Mouse (Mus musculus): ENCODE data around the gene Klrk1. TPM values are rescaled to one million over a fixed set of nuclear protein-coding genes. Genes with fewer than 3 reads are reported as not detected.
"Not testable (repeated sequence)": the region's sequence is repeated elsewhere in the genome, so short reads cannot be mapped to it uniquely, and the experiment has no call there.

The Klrk1 gene
- polyA plus RNA-seq (2015; fragmentation: Nextera tagmentation; extraction: Ambion mirVana): 0.25 TPM in 1 of 2 replicates, not detected in the other

- no peak within 1 kb of the TSS for H3K4me3 ChIP-seq (replicated peaks; ENCODE audit: low read length)
- H3K4me2 ChIP-seq (ENCODE audit: low read length): no peak within 1 kb of the TSS
- ATAC-seq: no peak
- 79% methylated on average over 4 of the region's 4 CpGs for WGBS
- no peaks in the 10 kb centered on the region for H3K27me3 ChIP-seq (replicated peaks; ENCODE audit: control insufficient read depth, insufficient read depth, low read length)
- H3K4me1 ChIP-seq (replicated peaks; ENCODE audit: control insufficient read depth, insufficient read depth, low read length): no peaks in the 10 kb centered on the region
- H3K36me3 ChIP-seq (ENCODE audit: control insufficient read depth, insufficient read depth): no peaks in the 10 kb centered on the region
- no peaks in the 10 kb centered on the region for H3K9me3 ChIP-seq (ENCODE audit: control insufficient read depth, low read length)
- H3K27ac ChIP-seq (ENCODE audit: low read length): no peak within 1 kb of the TSS
- H3K9ac ChIP-seq (replicated peaks; ENCODE audit: low read depth, low read length): no peak within 1 kb of the TSS
Observed at GRCm38 (mm10) chr6:129623735-129624134, at the start of gene Klrk1. Klrk1 (minus strand) TSS chr6:129623864.

- H3K36me3 ChIP-seq (ENCODE audit: control insufficient read depth, insufficient read depth); H3K27ac ChIP-seq (ENCODE audit: low read length); ATAC-seq; H3K4me1 ChIP-seq (replicated peaks; ENCODE audit: control insufficient read depth, insufficient read depth, low read length); H3K27me3 ChIP-seq (replicated peaks; ENCODE audit: control insufficient read depth, insufficient read depth, low read length); H3K4me3 ChIP-seq (replicated peaks; ENCODE audit: low read length); H3K9me3 ChIP-seq (ENCODE audit: control insufficient read depth, low read length); H3K9ac ChIP-seq (replicated peaks; ENCODE audit: low read depth, low read length); H3K4me2 ChIP-seq (ENCODE audit: low read length): not testable (repeated sequence)
- WGBS: no CpG with 5 or more reads among the region's 3 CpGs
Observed at GRCm38 (mm10) chr6:129661301-129661700, 37.6 kb upstream of the Klrk1 start.

- H3K9ac ChIP-seq (replicated peaks; ENCODE audit: low read depth, low read length); H3K27ac ChIP-seq (ENCODE audit: low read length); H3K4me1 ChIP-seq (replicated peaks; ENCODE audit: control insufficient read depth, insufficient read depth, low read length); ATAC-seq; H3K9me3 ChIP-seq (ENCODE audit: control insufficient read depth, low read length); H3K36me3 ChIP-seq (ENCODE audit: control insufficient read depth, insufficient read depth); H3K4me2 ChIP-seq (ENCODE audit: low read length); H3K27me3 ChIP-seq (replicated peaks; ENCODE audit: control insufficient read depth, insufficient read depth, low read length); H3K4me3 ChIP-seq (replicated peaks; ENCODE audit: low read length): not testable (repeated sequence)
- 77% methylated on average over 4 of the region's 4 CpGs for WGBS
Observed at GRCm38 (mm10) chr6:129660589-129660988, 36.9 kb upstream of the Klrk1 start, which contains the start of gene Klrc2. Klrc2 (minus strand) TSS chr6:129660689.

- H3K36me3 ChIP-seq (ENCODE audit: control insufficient read depth, insufficient read depth); ATAC-seq; H3K4me3 ChIP-seq (replicated peaks; ENCODE audit: low read length); H3K9me3 ChIP-seq (ENCODE audit: control insufficient read depth, low read length); H3K4me2 ChIP-seq (ENCODE audit: low read length); H3K9ac ChIP-seq (replicated peaks; ENCODE audit: low read depth, low read length); H3K27ac ChIP-seq (ENCODE audit: low read length); H3K27me3 ChIP-seq (replicated peaks; ENCODE audit: control insufficient read depth, insufficient read depth, low read length); H3K4me1 ChIP-seq (replicated peaks; ENCODE audit: control insufficient read depth, insufficient read depth, low read length): not testable (repeated sequence)
- 100% methylated on average over 1 of the region's 3 CpGs for WGBS
Observed at GRCm38 (mm10) chr6:129644054-129644453, 20.4 kb upstream of the Klrk1 start.

GRCm38 (mm10) chr6:129643237-129643636 is 19.6 kb upstream of the Klrk1 start, which contains the start of gene Klrc3:
Klrc3 (minus strand) TSS chr6:129643337.
- H3K9me3 ChIP-seq (ENCODE audit: control insufficient read depth, low read length); H3K27me3 ChIP-seq (replicated peaks; ENCODE audit: control insufficient read depth, insufficient read depth, low read length); H3K27ac ChIP-seq (ENCODE audit: low read length); H3K36me3 ChIP-seq (ENCODE audit: control insufficient read depth, insufficient read depth); H3K4me3 ChIP-seq (replicated peaks; ENCODE audit: low read length); H3K9ac ChIP-seq (replicated peaks; ENCODE audit: low read depth, low read length); ATAC-seq; H3K4me1 ChIP-seq (replicated peaks; ENCODE audit: control insufficient read depth, insufficient read depth, low read length); H3K4me2 ChIP-seq (ENCODE audit: low read length): not testable (repeated sequence)
- WGBS: 79% methylated on average over 3 of the region's 3 CpGs

- not testable (repeated sequence) for H3K9ac ChIP-seq (replicated peaks; ENCODE audit: low read depth, low read length); H3K27ac ChIP-seq (ENCODE audit: low read length); H3K9me3 ChIP-seq (ENCODE audit: control insufficient read depth, low read length); H3K4me1 ChIP-seq (replicated peaks; ENCODE audit: control insufficient read depth, insufficient read depth, low read length); H3K4me2 ChIP-seq (ENCODE audit: low read length); H3K27me3 ChIP-seq (replicated peaks; ENCODE audit: control insufficient read depth, insufficient read depth, low read length); H3K36me3 ChIP-seq (ENCODE audit: control insufficient read depth, insufficient read depth); ATAC-seq; H3K4me3 ChIP-seq (replicated peaks; ENCODE audit: low read length)
- 90% methylated on average over 2 of the region's 2 CpGs for WGBS
Observed at GRCm38 (mm10) chr6:129631046-129631445, 7.4 kb upstream of the Klrk1 start.

- Histone ChIP-seq H3K4me2 (ENCODE audit: low read length) (no peak overlapping the region), H3K4me3 (replicated peaks; ENCODE audit: low read length) (no peak overlapping the region), H3K9me3 (ENCODE audit: control insufficient read depth, low read length) (no peaks in the 10 kb centered on the region), H3K27me3 (replicated peaks; ENCODE audit: control insufficient read depth, insufficient read depth, low read length) (no peaks in the 10 kb centered on the region), H3K27ac (ENCODE audit: low read length) (no peak overlapping the region), H3K4me1 (replicated peaks; ENCODE audit: control insufficient read depth, insufficient read depth, low read length) (no peaks in the 10 kb centered on the region), H3K9ac (replicated peaks; ENCODE audit: low read depth, low read length) (no peak overlapping the region), H3K36me3 (ENCODE audit: control insufficient read depth, insufficient read depth) (no peaks in the 10 kb centered on the region)
- ATAC-seq: no peak
Observed at GRCm38 (mm10) chr6:129608372-129608771, 15.3 kb downstream of the Klrk1 start.

GRCm38 (mm10) chr6:129591508-129591907 is 32.2 kb downstream of the Klrk1 start, which contains the start of gene Klrd1:
Klrd1 (plus strand) TSS chr6:129591782.
- Histone ChIP-seq H3K4me3 (replicated peaks; ENCODE audit: low read length) (no peak within 1 kb of the TSS), H3K9ac (replicated peaks; ENCODE audit: low read depth, low read length) (no peak within 1 kb of the TSS), H3K4me2 (ENCODE audit: low read length) (no peak within 1 kb of the TSS), H3K4me1 (replicated peaks; ENCODE audit: control insufficient read depth, insufficient read depth, low read length) (no peaks in the 10 kb centered on the region), H3K27ac (ENCODE audit: low read length) (no peak within 1 kb of the TSS), H3K9me3 (ENCODE audit: control insufficient read depth, low read length) (no peaks in the 10 kb centered on the region), H3K36me3 (ENCODE audit: control insufficient read depth, insufficient read depth) (no peaks in the 10 kb centered on the region), H3K27me3 (replicated peaks; ENCODE audit: control insufficient read depth, insufficient read depth, low read length) (no peaks in the 10 kb centered on the region)
- ATAC-seq: no peak
- 83% methylated on average over 3 of the region's 3 CpGs for WGBS

GRCm38 (mm10) chr6:129583014-129583413 is 40.6 kb downstream of the Klrk1 start:
- Histone ChIP-seq H3K4me2 (ENCODE audit: low read length) (no peak overlapping the region), H3K4me3 (replicated peaks; ENCODE audit: low read length) (no peak overlapping the region), H3K9me3 (ENCODE audit: control insufficient read depth, low read length) (no peaks in the 10 kb centered on the region), H3K27me3 (replicated peaks; ENCODE audit: control insufficient read depth, insufficient read depth, low read length) (no peaks in the 10 kb centered on the region), H3K36me3 (ENCODE audit: control insufficient read depth, insufficient read depth) (no peaks in the 10 kb centered on the region), H3K27ac (ENCODE audit: low read length) (no peak overlapping the region), H3K9ac (replicated peaks; ENCODE audit: low read depth, low read length) (no peak overlapping the region), H3K4me1 (replicated peaks; ENCODE audit: control insufficient read depth, insufficient read depth, low read length) (no peaks in the 10 kb centered on the region)
- 82% methylated on average over 3 of the region's 3 CpGs for WGBS
- no peak for ATAC-seq

GRCm38 (mm10) chr6:129581896-129582295 is 41.8 kb downstream of the Klrk1 start:
- Histone ChIP-seq H3K9ac (replicated peaks; ENCODE audit: low read depth, low read length) (no peak overlapping the region), H3K27me3 (replicated peaks; ENCODE audit: control insufficient read depth, insufficient read depth, low read length) (no peaks in the 10 kb centered on the region), H3K4me3 (replicated peaks; ENCODE audit: low read length) (no peak overlapping the region), H3K9me3 (ENCODE audit: control insufficient read depth, low read length) (no peaks in the 10 kb centered on the region), H3K4me2 (ENCODE audit: low read length) (no peak overlapping the region), H3K36me3 (ENCODE audit: control insufficient read depth, insufficient read depth) (no peaks in the 10 kb centered on the region), H3K27ac (ENCODE audit: low read length) (no peak overlapping the region), H3K4me1 (replicated peaks; ENCODE audit: control insufficient read depth, insufficient read depth, low read length) (no peaks in the 10 kb centered on the region)
- WGBS: 88% methylated on average over 4 of the region's 4 CpGs
- no peak for ATAC-seq
